ENCODE assay signal across 8 mouse cellular contexts in genomic region chr19:24300994-24301767, GRCm38 (mm10). TPM values are rescaled to one million over a fixed set of nuclear protein-coding genes. Genes with fewer than 3 reads are reported as not detected.
DNase-seq lines count a peak whose midpoint lies in the region; ATAC-seq and TF ChIP-seq lines count a peak whose summit lies in the region.

No protein-coding gene starts in this region.

- H3K4me3 ChIP-seq in ES-E14 (ENCODE audit: insufficient read depth in 1 of 2, low read depth in 1 of 2, low read length in 2 of 2, poor library complexity in 1 of 2, severe bottlenecking in 1 of 2) = 0 out of 4 replicates have a peak overlapping the region, but pooled peaks of 1 of the 2 experiments have one; percentile 4
- H3K4me3 ChIP-seq in forebrain, embryonic 12.5 days (replicated peaks) = peak overlapping the region; percentile 23
- H3K4me3 ChIP-seq in lung, embryonic 14.5 days (ENCODE audit: low read depth, low read length) = peak overlapping the region; percentile 29
- peak overlapping the region; percentile 34 for H3K4me3 ChIP-seq in neural tube, embryonic 15.5 days (replicated peaks)

- peaks cover 8% of the 10 kb centered on the region for H3K27me3 ChIP-seq in forebrain, embryonic 12.5 days
- H3K27me3 ChIP-seq in lung, embryonic 14.5 days (ENCODE audit: insufficient read depth, low read length) = no peaks in the 10 kb centered on the region
- no peaks in the 10 kb centered on the region for H3K27me3 ChIP-seq in neural tube, embryonic 15.5 days (replicated peaks)

- ATAC-seq in forebrain, embryonic 12.5 days (ENCODE audit: low FRiP score) = peak; percentile 88
- peak; percentile 92 for ATAC-seq in lung, embryonic 14.5 days (ENCODE audit: insufficient read depth)
- ATAC-seq in neural tube, embryonic 15.5 days (ENCODE audit: low FRiP score) = peak; percentile 92

- no peaks in the 10 kb centered on the region for H3K36me3 ChIP-seq in ES-E14 (ENCODE audit: control insufficient read depth, insufficient read depth, low read length, poor library complexity, severe bottlenecking)
- H3K36me3 ChIP-seq in forebrain, embryonic 12.5 days (replicated peaks) = no peaks in the 10 kb centered on the region
- H3K36me3 ChIP-seq in lung, embryonic 14.5 days (ENCODE audit: insufficient read depth) = no peaks in the 10 kb centered on the region
- H3K36me3 ChIP-seq in neural tube, embryonic 15.5 days = no peaks in the 10 kb centered on the region

- intact Hi-C loops in heart, postnatal 14 days (cut with DNase I) = loop anchor here (5.0 kb wide), 5 partner anchors 176 to 571 kb away; partner anchors contain the start of genes Fam122a and Pip5k1b

- H3K4me2 ChIP-seq in forebrain, embryonic 12.5 days = peak overlapping the region; percentile 52
- peak overlapping the region; percentile 62 for H3K4me2 ChIP-seq in lung, embryonic 14.5 days
- H3K4me2 ChIP-seq in neural tube, embryonic 15.5 days = peak overlapping the region; percentile 58

- peak; percentile 84 for DNase-seq in ES-E14 (ENCODE audit: low read depth, low spot score)
- DNase-seq in c-Kit-positive CD71-negative TER-119-negative erythroid progenitor cells, embryonic 14.5 days (ENCODE audit: low read depth) = peak; percentile 75
- DNase-seq in heart, postnatal 14 days = peak; percentile 68 to 86
- peak; percentile 74 for DNase-seq in layer of hippocampus, adult 11-12 months (ENCODE audit: low spot score)
- peak; percentile 93 for DNase-seq in lung, embryonic 14.5 days
- peak; percentile 80 for DNase-seq in testis, postnatal 10 days (ENCODE audit: low spot score)

- no peaks in the 10 kb centered on the region for H3K9me3 ChIP-seq in ES-E14 (ENCODE audit: control insufficient read depth, insufficient read depth, low read depth, low read length)
- H3K9me3 ChIP-seq in forebrain, embryonic 12.5 days = no peaks in the 10 kb centered on the region
- H3K9me3 ChIP-seq in lung, embryonic 14.5 days (ENCODE audit: low read depth, low read length) = no peaks in the 10 kb centered on the region
- H3K9me3 ChIP-seq in neural tube, embryonic 15.5 days (replicated peaks) = no peaks in the 10 kb centered on the region

- 0 out of 2 replicates have a peak overlapping the region, but pooled peaks have one; percentile 12 for H3K9ac ChIP-seq in ES-E14 (ENCODE audit: insufficient read depth, low read depth, low read length, poor library complexity, severe bottlenecking)
- 0 out of 2 replicates have a peak overlapping the region, but pooled peaks have one; percentile 30 for H3K9ac ChIP-seq in forebrain, embryonic 12.5 days
- H3K9ac ChIP-seq in lung, embryonic 14.5 days = no peak overlapping the region; the same call in 1 of the 2 replicates
- 0 out of 2 replicates have a peak overlapping the region, but pooled peaks have one; percentile 32 for H3K9ac ChIP-seq in neural tube, embryonic 15.5 days (replicated peaks)

- WGBS in forebrain, embryonic 12.5 days = 2% methylated on average over 9 of the region's 9 CpGs
- 4% methylated on average over 9 of the region's 9 CpGs for WGBS in lung, embryonic 14.5 days
- WGBS in neural tube, embryonic 15.5 days = 6% methylated on average over 9 of the region's 9 CpGs

- TF ChIP-seq CTCF in lung, embryonic 14.5 days (IDR thresholded peaks at IDR 0.05; ENCODE audit: low read depth) = peak; percentile 97

- peaks cover 0 to 4% of the 10 kb centered on the region in 2 experiments; a peak in 1 of 4 replicates for H3K4me1 ChIP-seq in ES-E14 (ENCODE audit: control insufficient read depth in 2 of 2, insufficient read depth in 2 of 2, low read length in 2 of 2, poor library complexity in 1 of 2)
- H3K4me1 ChIP-seq in forebrain, embryonic 12.5 days = peaks cover 14% of the 10 kb centered on the region
- no peaks in the 10 kb centered on the region for H3K4me1 ChIP-seq in lung, embryonic 14.5 days (ENCODE audit: insufficient read depth)
- peaks cover 6% of the 10 kb centered on the region; the same call in 1 of the 2 replicates for H3K4me1 ChIP-seq in neural tube, embryonic 15.5 days

- no peak overlapping the region for H3K27ac ChIP-seq in ES-E14 (ENCODE audit: insufficient read depth, low read depth, low read length, poor library complexity, severe bottlenecking)
- H3K27ac ChIP-seq in forebrain, embryonic 12.5 days = no peak overlapping the region
- no peak overlapping the region for H3K27ac ChIP-seq in lung, embryonic 14.5 days (ENCODE audit: low read depth)
- no peak overlapping the region for H3K27ac ChIP-seq in neural tube, embryonic 15.5 days (replicated peaks)

- in situ Hi-C loops in ES-E14 (cut with MboI; ENCODE audit: low sequenced_read_pairs in 2 of 2, unreplicated experiment in 2 of 2) = loop anchor here (5.0 to 10.0 kb wide), 2 partner anchors 571 to 584 kb away; no protein-coding TSS in a partner anchor

TF ChIP-seq in ES-E14, 5 proteins besides CTCF, POLR2A, EP300 and RAD21:
- TF ChIP-seq ZC3H11A (IDR thresholded peaks at IDR 0.05; ENCODE audit: borderline replicate concordance, low read depth, low read length) (peak; percentile 24), CHD2 (IDR thresholded peaks at IDR 0.05; ENCODE audit: low read depth, low read length) (0 out of 2 replicates have a peak, but pooled peaks have one; percentile 25), HCFC1 (IDR thresholded peaks at IDR 0.05; ENCODE audit: borderline replicate concordance, insufficient read depth, low read length) (no peak), MAFK (IDR thresholded peaks at IDR 0.05; ENCODE audit: insufficient read depth, low read depth, low read length) (no peak), ZNF384 (IDR thresholded peaks at IDR 0.05; ENCODE audit: low read depth, low read length) (no peak)

RNA-seq across cellular contexts. Expression of gene Fxn, which starts 20.8 kb away (rescaled TPM):
- total RNA-seq in ES-E14 (2012; rRNA removed) = 10.9 and 16.4 TPM in 2 replicates
- polyA plus RNA-seq in forebrain, embryonic 12.5 days (2016; fragmentation: Nextera tagmentation; extraction: Ambion mirVana) = 52.2 and 57.2 TPM in 2 replicates
- 10 to 100 TPM; 22.4 to 26.0 TPM for total RNA-seq in heart, postnatal 14 days (2021)
- polyA plus RNA-seq in lung, embryonic 14.5 days (2014; fragmentation: Nextera tagmentation; extraction: Ambion mirVana) = 51.2 and 52.9 TPM in 2 replicates
- polyA plus RNA-seq in neural tube, embryonic 15.5 days (2015; fragmentation: Nextera tagmentation; extraction: Ambion mirVana) = 42.4 and 45.2 TPM in 2 replicates
